Mouse (Mus musculus): Measurements from ENCODE around the gene Ankib1.

- TF ChIP-seq CTCF (IDR thresholded peaks at IDR 0.05; ENCODE audit: extremely low read depth, insufficient read depth, insufficient read length, insufficient replicate concordance) = no peak
- no peak for TF ChIP-seq POLR2A (IDR thresholded peaks at IDR 0.05; ENCODE audit: low read depth, low read length)
Measured at GRCm38 (mm10) chr5:3650881-3651280, 151.8 kb downstream of the Ankib1 start, which contains the start of gene Tmbim7.

Data from spleen, adult 2 months (tissue).